Mouse (Mus musculus) liver, embryonic 11.5 days (tissue): ENCODE measurements around the gene Sgsm3. TPM values are rescaled to one million over a fixed set of nuclear protein-coding genes. Genes with fewer than 3 reads are reported as not detected.

ENCODE experiments used
- ATAC-seq: fragments of 200-750 bp; cut with Nextera tagmentation; replicated peaks from 2 replicates; pipeline ENCODE4 v1.8.0; 2017; ENCODE audit warnings: moderate number of reproducible peaks, mild to moderate bottlenecking, moderate TSS enrichment, moderate library complexity; ENCODE audit not compliant: low FRiP score
- DNase-seq: peaks from one replicate; pipeline ENCODE4 v3.0.0-alpha.2; 2017; ENCODE audit warnings: low spot score
- H3K27ac ChIP-seq: fragments of 300-500 bp; sonication (generic); 2 replicates; pipeline ENCODE4 v1.5.1; 2014; ENCODE audit warnings: mild to moderate bottlenecking, low read depth, low read length, control low read depth
- H3K27me3 ChIP-seq: fragments of 300-500 bp; sonication (generic); replicated peaks from 2 replicates; pipeline ENCODE4 v1.6.1; 2014; ENCODE audit warnings: low read length, mixed read lengths; ENCODE audit not compliant: control insufficient read depth, insufficient read depth
- H3K36me3 ChIP-seq: fragments of 300-500 bp; sonication (generic); 2 replicates; pipeline ENCODE4 v1.6.1; 2014; ENCODE audit warnings: mild to moderate bottlenecking, low read length, moderate library complexity, mixed read lengths; ENCODE audit not compliant: control insufficient read depth, insufficient read depth
- H3K4me1 ChIP-seq: fragments of 300-500 bp; sonication (generic); replicated peaks from 2 replicates; pipeline ENCODE4 v1.6.1; 2014; ENCODE audit warnings: low read length, mixed read lengths; ENCODE audit not compliant: control insufficient read depth, insufficient read depth
- H3K4me2 ChIP-seq: fragments of 300-500 bp; sonication (generic); 2 replicates; pipeline ENCODE4 v1.6.1; 2014; ENCODE audit warnings: mild to moderate bottlenecking, control low read depth, moderate library complexity
- H3K4me3 ChIP-seq: fragments of 300-500 bp; sonication (generic); 2 replicates; pipeline ENCODE4 v1.5.1; 2014; ENCODE audit warnings: low read depth, low read length, control low read depth
- H3K9ac ChIP-seq: fragments of 300-500 bp; sonication (generic); 2 replicates; pipeline ENCODE4 v1.6.1; 2014; ENCODE audit warnings: low read depth, low read length, control low read depth
- H3K9me3 ChIP-seq: fragments of 300-500 bp; sonication (generic); 2 replicates; pipeline ENCODE4 v1.6.1; 2016; ENCODE audit warnings: low read length, inconsistent platforms, mixed read lengths; ENCODE audit not compliant: control insufficient read depth
- WGBS: fragments of 180-500 bp; shearing (Covaris S2); extraction: QIAGEN DNeasy Blood & Tissue Kit; methylation state at CpG from one replicate; pipeline ENCODE4 v1.1.7; 2014; 5-methylcytosine and 5-hydroxymethylcytosine counted together
- polyA plus RNA-seq: library from polyadenylated mRNA; unstranded; fragments of >200 nt; fragmentation: Nextera tagmentation; extraction: Ambion mirVana; gene quantifications from 2 replicates; pipeline ENCODE4 v1.2.1, GENCODE M21; 2014

The Sgsm3 gene
- polyA plus RNA-seq, 1 experiment from 2014 or later: 28.8 TPM

DNA sequence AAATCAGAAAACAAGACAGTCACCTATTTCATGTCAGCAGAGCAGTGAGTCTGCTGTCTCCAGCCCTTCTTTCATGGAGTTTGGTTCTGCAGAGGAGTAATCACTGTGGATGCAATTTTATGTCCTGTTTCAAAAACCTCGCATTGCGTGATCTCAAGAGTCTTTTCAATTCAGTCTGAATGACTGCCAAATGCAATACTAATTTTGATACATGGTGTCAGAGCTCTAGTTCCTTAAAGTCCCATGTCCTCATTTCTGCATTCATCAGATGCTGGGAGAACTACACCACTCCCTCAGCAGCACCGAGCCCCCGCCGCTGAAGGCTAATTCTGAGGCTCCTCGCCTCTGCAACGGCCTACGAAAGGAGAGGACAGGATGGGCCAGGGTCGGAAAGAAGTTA is 46.3 kb downstream of the Sgsm3 start:
- Histone ChIP-seq H3K4me1 (peaks cover 32% of the 10 kb centered on the region), H3K4me3 (no peak overlapping the region), H3K4me2 (no peak overlapping the region), H3K36me3 (0 out of 2 replicates have a peak, but pooled peaks cover 2% of the 10 kb centered on the region), H3K27ac (no peak overlapping the region), H3K9me3 (no peaks in the 10 kb centered on the region), H3K9ac (no peak overlapping the region), H3K27me3 (no peaks in the 10 kb centered on the region)
- no peak for DNase-seq
- 94% methylated on average over 9 of the region's 9 CpGs for WGBS
- ATAC-seq: no peak

DNA sequence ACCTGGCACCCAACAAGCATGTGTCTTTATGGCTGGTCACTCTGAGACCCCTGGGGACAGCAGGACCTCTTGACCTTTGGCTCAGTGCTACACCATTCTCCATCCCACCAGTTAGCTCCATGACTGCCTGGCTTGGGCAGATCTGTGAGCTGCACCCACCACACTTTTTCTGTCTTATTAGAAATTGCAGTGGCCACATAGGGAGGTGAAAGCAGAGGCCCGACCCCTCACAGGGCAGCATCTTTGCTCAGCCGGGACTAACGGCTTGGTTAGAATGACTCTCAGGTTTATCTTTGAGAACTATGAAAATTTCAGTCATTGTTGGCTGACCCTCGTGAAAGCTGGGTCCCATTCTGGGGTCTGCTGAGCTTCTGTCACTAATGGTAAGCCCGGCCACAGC is 49.3 kb downstream of the Sgsm3 start:
- WGBS: 49% methylated on average over 5 of the region's 5 CpGs
- no peak for ATAC-seq

DNA sequence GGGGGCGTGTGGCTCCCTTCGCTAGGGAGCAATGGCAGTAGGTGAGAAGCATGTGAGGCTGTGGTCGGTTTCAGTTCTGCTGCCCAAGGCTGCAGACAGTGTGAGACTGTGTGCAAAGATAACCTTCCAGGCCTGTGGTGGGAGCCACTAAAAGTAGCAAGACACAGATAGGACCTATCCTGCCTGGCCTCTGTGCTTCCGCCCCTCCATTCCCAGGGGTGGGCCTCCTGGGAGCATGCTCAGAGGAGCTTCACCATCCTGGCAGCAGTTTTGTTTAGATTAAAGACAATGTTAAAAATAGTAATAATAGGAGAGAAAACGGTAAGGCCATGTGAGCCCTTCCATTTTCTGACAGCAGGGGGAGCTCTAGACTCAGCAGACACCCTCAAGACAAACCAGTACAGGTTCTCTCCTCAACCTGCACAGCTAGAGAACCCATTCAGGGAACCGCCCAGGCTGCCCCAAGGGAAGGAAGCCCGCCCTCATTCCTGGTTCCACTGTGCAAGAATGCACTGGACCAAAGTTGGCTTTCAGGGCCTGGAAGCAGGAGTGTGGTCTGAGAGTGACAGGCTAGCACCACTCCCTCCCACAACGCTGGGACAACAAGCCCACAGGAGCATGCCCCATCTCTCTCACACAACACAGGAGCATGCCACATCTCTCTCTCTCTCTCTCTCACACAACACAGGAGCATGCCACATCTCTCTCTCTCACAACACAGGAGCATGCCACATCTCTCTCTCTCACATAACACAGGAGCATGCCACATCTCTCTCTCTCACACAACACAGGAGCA is 50.0 kb downstream of the Sgsm3 start:
- no peak overlapping the region for H3K4me3 ChIP-seq
- no peaks in the 10 kb centered on the region for H3K27me3 ChIP-seq
- DNase-seq: peak; percentile 83
- peaks cover 24% of the 10 kb centered on the region for H3K4me1 ChIP-seq
- no peaks in the 10 kb centered on the region for H3K9me3 ChIP-seq
- WGBS: 18% methylated on average over 8 of the region's 8 CpGs
- H3K27ac ChIP-seq: peak overlapping the region; percentile 76
- peak; percentile 99 for ATAC-seq
- no peak overlapping the region; the same call in 1 of the 2 replicates for H3K9ac ChIP-seq
- H3K36me3 ChIP-seq: no peaks in the 10 kb centered on the region
- peak overlapping the region; percentile 35 for H3K4me2 ChIP-seq

More for the DNA sequence above, 49.3 kb downstream of the Sgsm3 start:
- Histone ChIP-seq H3K4me2 (peak overlapping the region; percentile 35), H3K27me3 (no peaks in the 10 kb centered on the region), H3K4me3 (no peak overlapping the region), H3K9ac (peak overlapping the region; percentile 16; the same call in 1 of the 2 replicates), H3K27ac (peak overlapping the region; percentile 76), H3K4me1 (peaks cover 24% of the 10 kb centered on the region), H3K9me3 (no peaks in the 10 kb centered on the region), H3K36me3 (no peaks in the 10 kb centered on the region)
- DNase-seq: no peak

DNA sequence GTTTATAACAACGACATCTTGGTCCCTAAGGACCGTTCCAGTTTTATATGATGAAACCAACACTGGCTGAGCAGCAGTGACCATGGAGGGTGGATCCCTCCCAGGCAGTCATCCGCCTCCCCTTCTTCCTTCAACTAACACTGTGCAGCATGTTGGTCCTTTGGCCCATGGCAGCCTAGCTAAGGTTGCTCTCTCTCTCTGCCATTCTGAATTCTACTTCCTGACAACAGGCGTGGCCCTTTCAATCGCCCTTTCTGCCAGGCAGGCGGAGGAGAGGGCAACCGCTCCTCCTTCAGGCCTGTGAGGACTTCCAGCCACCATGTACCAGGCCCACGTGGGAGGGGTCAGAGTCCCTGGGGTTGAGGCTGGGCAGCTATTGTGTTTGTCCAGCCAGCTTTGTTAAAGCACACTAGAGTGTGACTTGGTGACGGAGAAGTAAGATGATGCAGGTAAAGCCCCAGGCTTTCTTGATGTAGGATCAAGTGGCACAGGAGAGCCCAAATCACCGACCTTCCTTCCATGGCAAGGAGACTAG is 53.4 kb downstream of the Sgsm3 start:
- ATAC-seq (no peak), DNase-seq (no peak)
- no peaks in the 10 kb centered on the region for H3K36me3 ChIP-seq
- H3K9me3 ChIP-seq: no peaks in the 10 kb centered on the region
- H3K27me3 ChIP-seq: no peaks in the 10 kb centered on the region
- no peak overlapping the region for H3K9ac ChIP-seq
- 79% methylated on average over 10 of the region's 10 CpGs for WGBS
- H3K27ac ChIP-seq: no peak overlapping the region
- no peak overlapping the region for H3K4me3 ChIP-seq
- no peak overlapping the region for H3K4me2 ChIP-seq
- peaks cover 39% of the 10 kb centered on the region for H3K4me1 ChIP-seq

DNA sequence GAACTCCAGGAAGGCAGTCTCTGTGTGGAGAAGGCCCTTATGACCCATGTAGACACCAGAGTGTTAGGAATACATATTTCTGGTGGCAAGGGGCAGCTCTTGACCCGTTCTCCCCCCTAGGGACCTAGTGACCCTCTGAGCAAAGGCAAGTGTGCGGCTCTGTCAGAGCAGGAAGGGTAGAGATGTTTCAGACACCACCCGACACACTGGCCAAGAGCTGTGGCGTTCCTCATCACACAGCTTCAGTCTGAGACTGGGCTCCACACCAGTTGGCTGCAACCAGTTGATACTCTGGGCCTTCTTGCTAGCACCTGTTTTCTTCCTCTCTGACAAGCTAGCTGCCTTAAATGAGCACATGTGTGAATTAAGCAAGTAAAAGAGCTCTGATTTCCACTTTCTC is 54.0 kb downstream of the Sgsm3 start:
- Histone ChIP-seq H3K4me3 (no peak overlapping the region), H3K4me2 (no peak overlapping the region), H3K27ac (no peak overlapping the region), H3K4me1 (peaks cover 32% of the 10 kb centered on the region), H3K36me3 (no peaks in the 10 kb centered on the region), H3K9me3 (no peaks in the 10 kb centered on the region), H3K9ac (no peak overlapping the region), H3K27me3 (no peaks in the 10 kb centered on the region)
- DNase-seq: no peak
- no peak for ATAC-seq
- WGBS: 83% methylated on average over 4 of the region's 4 CpGs

DNA sequence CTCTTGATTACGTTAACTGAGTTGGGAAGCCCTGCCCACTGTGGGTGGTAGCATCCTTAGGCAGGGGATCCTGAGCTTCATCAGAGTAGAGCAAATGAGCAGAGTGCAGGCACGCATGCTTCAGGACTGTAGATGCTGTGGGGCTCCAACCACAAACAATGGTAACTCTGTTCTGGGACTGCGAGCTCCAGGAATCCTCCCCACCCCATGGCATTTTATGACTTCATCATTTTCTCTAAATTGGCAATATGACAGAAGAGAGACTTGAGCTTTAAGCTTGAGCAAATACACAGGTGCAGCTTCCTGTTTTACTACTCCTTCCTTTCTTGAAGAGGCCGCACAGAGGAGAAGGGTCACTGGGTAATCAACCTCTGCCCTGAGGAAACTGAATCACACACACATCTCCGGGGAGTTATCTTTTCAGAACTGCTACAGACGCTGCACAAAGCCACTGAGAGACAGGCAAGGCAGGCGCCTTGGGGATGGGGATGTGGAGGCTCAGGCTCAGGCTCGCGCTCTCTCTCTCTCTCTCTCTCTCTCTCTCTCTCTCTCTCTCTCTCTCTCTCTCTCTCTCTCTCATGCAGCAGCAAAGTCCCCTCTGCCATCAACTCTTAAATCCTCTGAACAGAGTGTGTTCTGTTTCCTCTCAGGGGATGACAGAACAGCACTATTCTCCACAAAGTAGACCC is 55.5 kb downstream of the Sgsm3 start:
- H3K36me3 ChIP-seq: no peaks in the 10 kb centered on the region
- H3K27me3 ChIP-seq: no peaks in the 10 kb centered on the region
- H3K9me3 ChIP-seq: no peaks in the 10 kb centered on the region
- no peak overlapping the region for H3K4me2 ChIP-seq
- no peak for ATAC-seq
- H3K4me1 ChIP-seq: peaks cover 20% of the 10 kb centered on the region
- no peak for DNase-seq
- no peak overlapping the region for H3K4me3 ChIP-seq
- H3K27ac ChIP-seq: no peak overlapping the region
- 39% methylated on average over 9 of the region's 9 CpGs for WGBS
- no peak overlapping the region for H3K9ac ChIP-seq

DNA sequence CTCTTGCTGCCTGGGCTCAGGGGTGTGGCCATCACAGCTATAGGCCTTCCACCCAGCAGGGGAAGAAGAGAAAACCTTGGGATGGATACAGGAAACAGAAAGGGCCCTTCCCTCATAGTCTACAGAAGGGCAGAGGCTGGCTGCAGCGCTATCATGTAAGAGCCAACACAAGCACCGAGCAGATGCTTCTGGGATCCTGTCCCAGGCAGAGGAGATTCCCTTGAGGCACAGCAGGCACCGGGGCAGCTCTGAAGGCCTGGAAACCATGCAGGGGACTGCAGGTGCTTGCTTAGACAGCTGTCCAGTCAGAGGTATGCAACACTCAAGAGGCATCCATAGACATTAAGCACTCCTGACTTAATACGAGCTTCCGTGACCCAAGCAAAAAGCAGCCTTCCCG is 56.6 kb downstream of the Sgsm3 start:
- Histone ChIP-seq H3K27me3 (no peaks in the 10 kb centered on the region), H3K36me3 (no peaks in the 10 kb centered on the region), H3K4me3 (no peak overlapping the region), H3K27ac (no peak overlapping the region), H3K4me1 (peaks cover 16% of the 10 kb centered on the region), H3K4me2 (no peak overlapping the region), H3K9me3 (no peaks in the 10 kb centered on the region), H3K9ac (no peak overlapping the region)
- ATAC-seq: no peak
- WGBS: 75% methylated on average over 6 of the region's 6 CpGs
- DNase-seq: no peak

DNA sequence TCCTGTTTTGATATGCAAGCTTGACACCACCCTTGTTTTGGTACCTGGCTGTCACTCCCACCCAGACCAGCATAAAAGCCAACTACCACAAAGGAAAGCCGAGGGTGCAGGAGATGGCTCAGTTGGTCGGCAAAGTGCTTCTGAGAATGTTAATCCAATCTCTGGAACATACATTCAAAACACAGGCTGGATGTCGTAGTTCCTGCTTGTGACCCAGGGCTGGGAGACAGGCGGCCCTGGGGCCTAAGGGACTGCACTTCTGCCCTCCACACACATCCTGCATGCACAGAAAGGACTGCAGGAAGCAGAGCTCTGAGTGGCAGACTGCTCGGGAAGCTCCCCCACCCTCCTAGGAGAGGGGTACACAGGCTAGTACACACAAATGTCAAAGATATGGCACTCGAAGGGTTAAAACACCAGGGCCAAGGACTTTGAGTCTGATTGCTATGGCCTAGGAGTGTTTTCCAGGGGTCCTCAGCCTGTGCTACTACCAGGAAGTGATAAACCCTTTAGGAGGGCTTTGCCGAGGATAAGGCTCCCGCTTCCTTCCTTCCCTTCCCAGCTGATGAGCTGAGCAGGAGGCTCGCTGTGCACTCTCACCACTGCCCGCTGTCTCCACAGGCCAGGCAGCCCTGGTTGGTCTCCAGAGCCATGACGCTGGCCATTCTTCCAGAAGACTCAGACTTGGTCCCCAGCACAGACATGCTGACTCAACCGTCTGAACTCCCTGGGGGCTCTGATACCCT is 58.0 kb downstream of the Sgsm3 start:
- DNase-seq (no peak), ATAC-seq (peak; percentile 54)
- Histone ChIP-seq H3K4me2 (no peak overlapping the region), H3K9ac (no peak overlapping the region), H3K4me3 (no peak overlapping the region), H3K27ac (no peak overlapping the region), H3K27me3 (no peaks in the 10 kb centered on the region), H3K4me1 (peaks cover 16% of the 10 kb centered on the region), H3K36me3 (no peaks in the 10 kb centered on the region), H3K9me3 (no peaks in the 10 kb centered on the region)
- WGBS: 48% methylated on average over 12 of the region's 12 CpGs
